Comparison of ENCODE assay signal across 8 mouse cellular contexts in genomic region chr10:37140736-37141451, GRCm38 (mm10). TPM values are rescaled to one million over a fixed set of nuclear protein-coding genes. Genes with fewer than 3 reads are reported as not detected.
DNase-seq lines count a peak whose midpoint lies in the region; ATAC-seq and TF ChIP-seq lines count a peak whose summit lies in the region.

No protein-coding gene starts in this region.

- no peak for TF ChIP-seq POLR2A in cerebellum, adult 2 months (IDR thresholded peaks at IDR 0.05; ENCODE audit: borderline replicate concordance, insufficient read depth, low read length)

- DNase-seq in MN1 (ENCODE audit: low spot score), result peak; percentile 96
- DNase-seq in cerebellum, adult 2 months, result peak; percentile 74 to 84
- DNase-seq in hindbrain, embryonic 10.5 days (ENCODE audit: low spot score), result peak; percentile 100
- DNase-seq in layer of hippocampus, adult 9-11 months, result peak; percentile 90
- peak; percentile 74 for DNase-seq in ovary, postnatal 10 days (ENCODE audit: low spot score)
- DNase-seq in thymus, postnatal 10 days (ENCODE audit: low spot score in 2 of 2), result peak; percentile 72 to 81

- H3K4me3 ChIP-seq in cerebellum, adult 2 months (replicated peaks; ENCODE audit: insufficient read depth, low read depth, low read length), result peak overlapping the region; percentile 88
- H3K4me3 ChIP-seq in hindbrain, embryonic 10.5 days, result peak overlapping the region; percentile 92
- peak overlapping the region; percentile 95 for H3K4me3 ChIP-seq in lung, embryonic 15.5 days

- peaks cover 2% of the 10 kb centered on the region; the same call in 1 of the 2 replicates for H3K4me1 ChIP-seq in cerebellum, adult 2 months (ENCODE audit: control insufficient read depth, insufficient read depth, low read length)
- peaks cover 10% of the 10 kb centered on the region for H3K4me1 ChIP-seq in hindbrain, embryonic 10.5 days (replicated peaks)
- H3K4me1 ChIP-seq in lung, embryonic 15.5 days, result 0 out of 2 replicates have a peak, but pooled peaks cover 8% of the 10 kb centered on the region

- H3K27me3 ChIP-seq in cerebellum, adult 2 months (ENCODE audit: control insufficient read depth, insufficient read depth, low read length), result no peaks in the 10 kb centered on the region
- H3K27me3 ChIP-seq in hindbrain, embryonic 10.5 days (ENCODE audit: insufficient read depth, poor library complexity, severe bottlenecking), result no peaks in the 10 kb centered on the region
- no peaks in the 10 kb centered on the region for H3K27me3 ChIP-seq in lung, embryonic 15.5 days

- TF ChIP-seq CTCF in cerebellum, adult 2 months (IDR thresholded peaks at IDR 0.05; ENCODE audit: borderline replicate concordance, insufficient read depth, low read depth, low read length), result no peak

- peak; percentile 55 for ATAC-seq in frontal cortex, adult (ENCODE audit: low TSS enrichment)
- ATAC-seq in lung, embryonic 15.5 days (ENCODE audit: borderline replicate concordance, extremely low read depth, low FRiP score, low TSS enrichment), result peak; percentile 90

- under 1% methylated on average over 46 of the region's 47 CpGs for WGBS in cerebellum, adult 2 months
- WGBS in hindbrain, embryonic 10.5 days, result under 1% methylated on average over 46 of the region's 47 CpGs
- under 1% methylated on average over 42 of the region's 47 CpGs for WGBS in lung, embryonic 15.5 days

- H3K9ac ChIP-seq in lung, embryonic 15.5 days, result peak overlapping the region; percentile 64

- no peaks in the 10 kb centered on the region for H3K9me3 ChIP-seq in hindbrain, embryonic 10.5 days
- no peaks in the 10 kb centered on the region for H3K9me3 ChIP-seq in lung, embryonic 15.5 days

- H3K4me2 ChIP-seq in lung, embryonic 15.5 days, result peak overlapping the region; percentile 77

- peak overlapping the region; percentile 68 for H3K27ac ChIP-seq in cerebellum, adult 2 months (ENCODE audit: insufficient read depth, low read length)
- H3K27ac ChIP-seq in hindbrain, embryonic 10.5 days, result peak overlapping the region; percentile 99
- H3K27ac ChIP-seq in lung, embryonic 15.5 days, result peak overlapping the region; percentile 96

- peaks cover 10% of the 10 kb centered on the region for H3K36me3 ChIP-seq in hindbrain, embryonic 10.5 days
- H3K36me3 ChIP-seq in lung, embryonic 15.5 days, result no peaks in the 10 kb centered on the region

RNA-seq across cellular contexts. Expression of gene Marcks, which starts 2.2 kb away (rescaled TPM):
- 51.9 and 54.1 TPM in 2 replicates for polyA plus RNA-seq in cerebellum, adult 2 months (2012; rRNA removed)
- polyA plus RNA-seq in hindbrain, embryonic 10.5 days (2016; fragmentation: Nextera tagmentation; extraction: Ambion mirVana), result 171 and 173 TPM in 2 replicates
- polyA plus RNA-seq in lung, embryonic 15.5 days (2015; fragmentation: Nextera tagmentation; extraction: Ambion mirVana), result 97.6 and 101 TPM in 2 replicates

Comparison
In these comparisons a context has a peak if more than half of its experiments do, and no peak if none do; other contexts are left out.
1. Peak in every context shown above with its lines: DNase-seq, ATAC-seq, H3K4me3 ChIP-seq and H3K27ac ChIP-seq.